Mouse (Mus musculus): ENCODE results near the gene Hivep3. TPM values are rescaled to one million over a fixed set of nuclear protein-coding genes. Genes with fewer than 3 reads are reported as not detected.

The Hivep3 gene
- total and polyA plus RNA-seq, 3 experiments: not detected

DNA sequence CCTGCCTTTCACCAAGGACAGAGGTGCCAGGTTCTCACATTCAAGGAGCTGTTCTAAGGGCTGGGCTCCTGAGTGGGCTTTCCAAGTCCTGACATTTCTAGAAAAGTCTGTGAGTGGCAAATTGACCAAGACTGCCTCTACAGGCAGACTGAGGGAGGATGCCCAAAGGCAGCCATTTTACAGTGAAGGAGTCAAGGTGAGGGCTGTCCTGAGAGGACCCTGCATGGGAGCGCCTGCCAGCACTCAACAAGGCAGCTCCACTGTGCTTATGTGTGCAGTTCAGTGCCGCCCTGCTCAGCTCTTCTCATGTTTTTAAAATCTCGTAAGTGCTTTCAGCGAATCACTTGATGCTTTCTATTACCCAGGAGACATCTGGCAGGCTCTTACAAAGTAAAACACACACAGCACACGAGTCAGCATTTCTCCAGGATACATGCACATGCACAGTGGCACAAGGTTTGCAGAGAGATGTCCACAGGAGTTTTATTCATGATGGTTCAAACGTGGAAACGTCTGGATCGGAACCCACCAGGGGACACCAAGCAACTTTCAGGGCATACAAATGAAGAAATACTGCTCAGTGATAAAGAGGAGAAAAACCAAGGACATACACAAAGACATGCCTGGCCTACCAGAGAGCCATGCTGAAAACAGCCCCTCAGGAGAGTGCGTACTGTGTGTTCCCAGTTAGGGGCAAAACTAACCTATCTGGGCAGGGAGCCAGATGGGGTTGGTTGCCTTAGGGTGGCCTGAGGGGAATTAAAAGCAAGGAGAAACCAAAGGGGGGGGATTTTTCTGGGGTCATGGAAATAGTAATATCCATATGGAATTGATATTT is 120.9 kb downstream of the Hivep3 start:
- no peak overlapping the region for H3K4me3 ChIP-seq (ENCODE audit: control insufficient read depth in 1 of 2, insufficient read depth in 1 of 2, low read depth in 2 of 2, low read length in 2 of 2)
- no peaks in the 10 kb centered on the region for H3K36me3 ChIP-seq (ENCODE audit: control insufficient read depth in 1 of 2, insufficient read depth in 2 of 2, low read length in 2 of 2)
- H3K27ac ChIP-seq (ENCODE audit: control insufficient read depth, low read depth, low read length): no peak overlapping the region
- no peak for DNase-seq (ENCODE audit: low read depth, low spot score)
- TF ChIP-seq CHD2 (IDR thresholded peaks at IDR 0.05; ENCODE audit: low read length): no peak
- TF ChIP-seq TBP (IDR thresholded peaks at IDR 0.05; ENCODE audit: low read depth, low read length): no peak
- TF ChIP-seq CTCF (IDR thresholded peaks at IDR 0.05 in 2 of 3, conservative IDR thresholded peaks at IDR 0.05 in 1 of 3; ENCODE audit: control insufficient read depth in 1 of 3, insufficient read depth in 1 of 3, low read depth in 2 of 3, low read length in 3 of 3, poor library complexity in 1 of 3, severe bottlenecking in 1 of 3): no peak
- no peak for TF ChIP-seq ETS1 (IDR thresholded peaks at IDR 0.05; ENCODE audit: low read depth, low read length)
- no peak for TF ChIP-seq SIN3A (IDR thresholded peaks at IDR 0.05; ENCODE audit: low read length)
- no peak for TF ChIP-seq KAT2A (conservative IDR thresholded peaks at IDR 0.05; ENCODE audit: low read depth, low read length)
- TF ChIP-seq JUND (IDR thresholded peaks at IDR 0.05; ENCODE audit: low read depth, low read length): no peak
- no peak for TF ChIP-seq EP300 (IDR thresholded peaks at IDR 0.05; ENCODE audit: low read depth in 1 of 2, low read length in 2 of 2)
- no peak for TF ChIP-seq MAFK (IDR thresholded peaks at IDR 0.05; ENCODE audit: borderline replicate concordance, low read depth, low read length)
- TF ChIP-seq ZMIZ1 (IDR thresholded peaks at IDR 0.05; ENCODE audit: low read depth, low read length): no peak
- no peak for TF ChIP-seq MYB (IDR thresholded peaks at IDR 0.05; ENCODE audit: low read depth, low read length)
- no peak for TF ChIP-seq USF2 (IDR thresholded peaks at IDR 0.05; ENCODE audit: borderline replicate concordance in 1 of 2, insufficient read depth in 1 of 2, low read depth in 1 of 2, low read length in 2 of 2)
- no peaks in the 10 kb centered on the region for H3K27me3 ChIP-seq (ENCODE audit: control insufficient read depth in 1 of 2, insufficient read depth in 2 of 2, low read length in 2 of 2)
- H3K9ac ChIP-seq (ENCODE audit: control insufficient read depth, low read depth, low read length, poor library complexity, severe bottlenecking): no peak overlapping the region
- H3K4me1 ChIP-seq (ENCODE audit: control insufficient read depth in 1 of 2, insufficient read depth in 2 of 2, low read length in 2 of 2): no peaks in the 10 kb centered on the region
- no peaks in the 10 kb centered on the region for H3K79me2 ChIP-seq (ENCODE audit: control insufficient read depth, insufficient read depth, low read length, poor library complexity)
- no peaks in the 10 kb centered on the region for H3K9me3 ChIP-seq (replicated peaks; ENCODE audit: insufficient read depth, low read length)

DNA sequence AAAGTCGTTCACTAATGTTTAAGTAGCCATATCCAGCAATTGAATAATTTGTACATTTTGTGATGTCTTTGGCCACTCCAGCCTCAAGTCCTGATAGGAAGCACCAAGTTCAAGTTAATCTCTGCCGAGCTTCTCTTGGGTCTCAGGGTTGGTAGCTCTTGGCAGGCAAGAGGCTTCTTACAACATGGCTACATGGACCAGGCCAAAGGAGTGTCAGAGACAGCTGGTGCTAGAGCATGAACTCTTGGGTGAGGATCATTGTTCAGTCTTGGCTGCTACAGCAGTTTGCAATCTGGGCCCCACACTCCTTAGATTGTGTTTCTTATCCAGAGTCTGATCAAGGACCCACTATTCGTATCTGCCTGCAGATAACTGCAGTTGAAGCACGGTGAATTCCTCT is 125.9 kb downstream of the Hivep3 start:
- Histone ChIP-seq H3K9me3 (replicated peaks; ENCODE audit: insufficient read depth, low read length) (no peaks in the 10 kb centered on the region), H3K79me2 (ENCODE audit: control insufficient read depth, insufficient read depth, low read length, poor library complexity) (no peaks in the 10 kb centered on the region), H3K4me3 (ENCODE audit: control insufficient read depth in 1 of 2, insufficient read depth in 1 of 2, low read depth in 2 of 2, low read length in 2 of 2) (no peak overlapping the region), H3K27ac (ENCODE audit: control insufficient read depth, low read depth, low read length) (no peak overlapping the region), H3K36me3 (ENCODE audit: control insufficient read depth in 1 of 2, insufficient read depth in 2 of 2, low read length in 2 of 2) (no peaks in the 10 kb centered on the region), H3K27me3 (ENCODE audit: control insufficient read depth in 1 of 2, insufficient read depth in 2 of 2, low read length in 2 of 2) (no peaks in the 10 kb centered on the region), H3K4me1 (ENCODE audit: control insufficient read depth in 1 of 2, insufficient read depth in 2 of 2, low read length in 2 of 2) (no peaks in the 10 kb centered on the region), H3K9ac (ENCODE audit: control insufficient read depth, low read depth, low read length, poor library complexity, severe bottlenecking) (no peak overlapping the region)
- TF ChIP-seq E2F4 (IDR thresholded peaks at IDR 0.05; ENCODE audit: borderline replicate concordance, low read depth, low read length) (no peak), HCFC1 (IDR thresholded peaks at IDR 0.05; ENCODE audit: low read depth, low read length) (no peak), GATA1 (IDR thresholded peaks at IDR 0.05; ENCODE audit: low read depth, low read length) (no peak), POLR2A (IDR thresholded peaks at IDR 0.05; ENCODE audit: control insufficient read depth in 1 of 2, insufficient read depth in 1 of 2, low read depth in 1 of 2, low read length in 2 of 2, poor library complexity in 1 of 2) (no peak), CHD2 (IDR thresholded peaks at IDR 0.05; ENCODE audit: low read length) (no peak)
- no peak for DNase-seq (ENCODE audit: low read depth, low spot score)

All from MEL (cell line).